Mouse (Mus musculus) CH12.LX (cell line): ENCODE results near the gene Tfap2e. TPM values are rescaled to one million over a fixed set of nuclear protein-coding genes. Genes with fewer than 3 reads are reported as not detected.

Source experiments
- DNase-seq: peaks from one replicate; pipeline ENCODE4 v3.0.0-alpha.2; 2013; ENCODE audit errors: extremely low read depth
- H3K27ac ChIP-seq: 2 replicates; pipeline ENCODE4 v1.5.1; 2012; ENCODE audit warnings: low read depth, mild to moderate bottlenecking, control low read depth, moderate library complexity; ENCODE audit not compliant: insufficient read depth
- H3K27me3 ChIP-seq: replicated peaks from 2 replicates; pipeline ENCODE3; 2012; ENCODE audit warnings: inconsistent platforms
- H3K36me3 ChIP-seq, 2 experiments: replicated peaks in 1 of 2; 2 replicates each; pipeline versions ENCODE3 to v1.6.1; 2012; ENCODE audit warnings: inconsistent platforms in 1 of 2, low read length in 1 of 2, mild to moderate bottlenecking in 1 of 2, mixed read lengths in 1 of 2, moderate library complexity in 1 of 2; ENCODE audit not compliant: control insufficient read depth in 1 of 2, insufficient read depth in 1 of 2
- H3K4me1 ChIP-seq, 2 experiments: 2 replicates each; pipeline ENCODE4 v1.6.1; 2012; ENCODE audit warnings: inconsistent platforms in 1 of 2, moderate library complexity in 1 of 2; ENCODE audit not compliant: insufficient read depth in 2 of 2, control insufficient read depth in 1 of 2
- H3K4me2 ChIP-seq: 2 replicates; pipeline ENCODE4 v1.6.1; 2012; ENCODE audit warnings: low read depth, mild to moderate bottlenecking, control low read depth; ENCODE audit not compliant: poor library complexity, insufficient read depth, severe bottlenecking
- H3K4me3 ChIP-seq, 3 experiments: fragments of 150-350 bp in 1 of 3; sonication (generic) in 1 of 3; replicated peaks in 1 of 3; 2 replicates each; pipeline versions ENCODE3 to v1.5.1; 2011 to 2012; ENCODE audit warnings: low read depth in 2 of 3, low read length in 2 of 3, mild to moderate bottlenecking in 2 of 3, moderate library complexity in 2 of 3, control low read depth in 1 of 3, improper control_type of control experiment in 1 of 3, inconsistent platforms in 1 of 3, mixed read lengths in 1 of 3; ENCODE audit not compliant: poor library complexity in 1 of 3
- H3K79me2 ChIP-seq: replicated peaks from 2 replicates; pipeline ENCODE4 v1.6.1; 2012; ENCODE audit warnings: mild to moderate bottlenecking, moderate library complexity; ENCODE audit not compliant: control insufficient read depth, poor library complexity, insufficient read depth, severe bottlenecking; ENCODE audit errors: extremely low read depth
- H3K9ac ChIP-seq: 2 replicates; pipeline ENCODE4 v1.6.1; 2012; ENCODE audit warnings: low read depth, mild to moderate bottlenecking, control low read depth, moderate library complexity; ENCODE audit not compliant: insufficient read depth
- H3K9me3 ChIP-seq: replicated peaks from 2 replicates; pipeline ENCODE3; 2012; ENCODE audit warnings: low read length, inconsistent platforms, mixed read lengths
- CHD1 ChIP-seq: IDR thresholded peaks from 2 replicates; pipeline ENCODE4 v1.6.1; 2012; ENCODE audit warnings: low read depth, low read length, improper control_type of control experiment, inconsistent platforms
- CHD2 ChIP-seq: IDR thresholded peaks from 2 replicates; pipeline ENCODE4 v1.6.1; 2011; ENCODE audit warnings: low read length, improper control_type of control experiment
- CTCF ChIP-seq, 2 experiments: IDR thresholded peaks in 1 of 2; conservative IDR thresholded peaks in 1 of 2; 2 replicates each; pipeline ENCODE4 v1.5.1; 2011 to 2012; ENCODE audit warnings: low read depth in 2 of 2, low read length in 2 of 2, improper control_type of control experiment in 1 of 2, inconsistent platforms in 1 of 2, mild to moderate bottlenecking in 1 of 2, moderate library complexity in 1 of 2
- E2F4 ChIP-seq: IDR thresholded peaks from 2 replicates; pipeline ENCODE4 v1.6.1; 2011; ENCODE audit warnings: low read depth, low read length, improper control_type of control experiment; ENCODE audit not compliant: insufficient replicate concordance
- ELF1 ChIP-seq: IDR thresholded peaks from 2 replicates; pipeline ENCODE4 v1.6.1; 2014; ENCODE audit warnings: low read depth, mild to moderate bottlenecking, inconsistent platforms, low read length, improper control_type of control experiment
- ETS1 ChIP-seq: conservative IDR thresholded peaks from 2 replicates; pipeline ENCODE4 v1.6.1; 2012; ENCODE audit warnings: low read depth, mild to moderate bottlenecking, inconsistent platforms, low read length, improper control_type of control experiment, moderate library complexity
- HCFC1 ChIP-seq: IDR thresholded peaks from 2 replicates; pipeline ENCODE4 v1.6.1; 2012; ENCODE audit warnings: low read depth, mild to moderate bottlenecking, inconsistent platforms, low read length, improper control_type of control experiment
- IRF4 ChIP-seq: IDR thresholded peaks from 2 replicates; pipeline ENCODE4 v1.6.1; 2014; ENCODE audit warnings: low read depth, mild to moderate bottlenecking, inconsistent platforms, low read length, improper control_type of control experiment
- JUND ChIP-seq: conservative IDR thresholded peaks from 2 replicates; pipeline ENCODE4 v1.6.1; 2011; ENCODE audit warnings: low read depth, low read length, improper control_type of control experiment
- KAT2A ChIP-seq: IDR thresholded peaks from 2 replicates; pipeline ENCODE4 v1.6.1; 2012; ENCODE audit warnings: low read length, improper control_type of control experiment, inconsistent platforms; ENCODE audit not compliant: insufficient replicate concordance
- MAFK ChIP-seq: IDR thresholded peaks from 2 replicates; pipeline ENCODE4 v1.6.1; 2011; ENCODE audit warnings: low read length, improper control_type of control experiment; ENCODE audit not compliant: insufficient replicate concordance
- MAX ChIP-seq: IDR thresholded peaks from 2 replicates; pipeline ENCODE4 v1.6.1; 2011; ENCODE audit warnings: low read length, improper control_type of control experiment
- MAZ ChIP-seq: IDR thresholded peaks from 2 replicates; pipeline ENCODE4 v1.6.1; 2012; ENCODE audit warnings: low read depth, mild to moderate bottlenecking, inconsistent platforms, low read length, improper control_type of control experiment, moderate library complexity
- MEF2A ChIP-seq: IDR thresholded peaks from 2 replicates; pipeline ENCODE4 v1.6.1; 2014; ENCODE audit warnings: low read depth, mild to moderate bottlenecking, inconsistent platforms, low read length, improper control_type of control experiment, borderline replicate concordance
- MXI1 ChIP-seq: IDR thresholded peaks from 2 replicates; pipeline ENCODE4 v1.6.1; 2011; ENCODE audit warnings: mild to moderate bottlenecking, low read depth, low read length, improper control_type of control experiment
- NELFE ChIP-seq: IDR thresholded peaks from 2 replicates; pipeline ENCODE4 v1.6.1; 2011; ENCODE audit warnings: low read depth, low read length, improper control_type of control experiment
- PAX5 ChIP-seq: IDR thresholded peaks from 2 replicates; pipeline ENCODE4 v1.6.1; 2012; ENCODE audit warnings: low read length, inconsistent platforms, mixed read lengths
- POLR2A ChIP-seq: IDR thresholded peaks from 2 replicates; pipeline ENCODE4 v1.6.1; 2011; ENCODE audit warnings: low read depth, mild to moderate bottlenecking, improper control_type of control experiment, low read length
- RAD21 ChIP-seq: IDR thresholded peaks from 2 replicates; pipeline ENCODE4 v1.6.1; 2011; ENCODE audit warnings: low read depth, mild to moderate bottlenecking, low read length, improper control_type of control experiment, moderate library complexity
- RCOR1 ChIP-seq: conservative IDR thresholded peaks from 2 replicates; pipeline ENCODE4 v1.6.1; 2012; ENCODE audit warnings: low read depth, mild to moderate bottlenecking, inconsistent platforms, low read length, improper control_type of control experiment
- SMC3 ChIP-seq: IDR thresholded peaks from 2 replicates; pipeline ENCODE4 v1.6.1; 2011; ENCODE audit warnings: low read depth, low read length, improper control_type of control experiment
- ZC3H11A ChIP-seq: IDR thresholded peaks from 2 replicates; pipeline ENCODE4 v1.6.1; 2012; ENCODE audit warnings: low read depth, mild to moderate bottlenecking, inconsistent platforms, low read length, improper control_type of control experiment
- ZNF384 ChIP-seq: IDR thresholded peaks from 2 replicates; pipeline ENCODE4 v1.6.1; 2012; ENCODE audit warnings: low read depth, low read length, improper control_type of control experiment, inconsistent platforms
- dilution Hi-C: fragments of 300-500 bp; cut with MboI; formaldehyde crosslinking; loops from 2 replicates; pipeline ENCODE4 v1.14.3; 2020; ENCODE audit warnings: low sequenced_read_pairs; ENCODE audit not compliant: extremely low pct_unique_long_range_greater_than_20kb, extremely low pct_ligation_motif_present
- in situ Hi-C: fragments of 300-500 bp; cut with MboI; formaldehyde crosslinking; loops from 3 replicates; pipeline ENCODE4 v1.14.3; 2019; ENCODE audit warnings: low sequenced_read_pairs, low pct_ligation_motif_present, low pct_unique_long_range_greater_than_20kb, mixed read lengths
- polyA plus RNA-seq: library from polyadenylated mRNA; unstranded; fragments of >175 nt; gene quantifications from 2 replicates; pipeline ENCODE4 v1.2.1, GENCODE M21; 2012; ENCODE audit warnings: low read depth; ENCODE audit not compliant: insufficient read length
- total RNA-seq, 2 experiments: library from RNA; depleted of rRNA; stranded (reverse); fragments of 300-350 nt in 1 of 2; fragments of >200 nt in 1 of 2; gene quantifications; 2 replicates each; pipeline ENCODE4 v1.2.3; 2012 to 2014

Tfap2e gene
- total and polyA plus RNA-seq, 3 experiments = not detected

GRCm38 (mm10) chr4:126750046-126750683 is 14.1 kb upstream of the Tfap2e start:
- dilution Hi-C loops = no loop called here
- no peak overlapping the region for H3K4me3 ChIP-seq
- no peak overlapping the region for H3K27ac ChIP-seq
- TF ChIP-seq MAX = no peak
- TF ChIP-seq MAFK = no peak
- TF ChIP-seq ELF1 = no peak
- TF ChIP-seq KAT2A = no peak
- no peak for TF ChIP-seq RAD21
- no peak for TF ChIP-seq MXI1
- no peak for TF ChIP-seq JUND
- TF ChIP-seq PAX5 = no peak
- no peaks in the 10 kb centered on the region for H3K9me3 ChIP-seq
- H3K36me3 ChIP-seq = peaks cover 44 to 65% of the 10 kb centered on the region in 2 experiments
- peaks cover 11 to 49% of the 10 kb centered on the region in 2 experiments for H3K4me1 ChIP-seq
- H3K27me3 ChIP-seq = no peaks in the 10 kb centered on the region
- no peak overlapping the region for H3K9ac ChIP-seq
- in situ Hi-C loops = no loop called here
- H3K79me2 ChIP-seq = peaks cover 17% of the 10 kb centered on the region
- no peak for DNase-seq
- no peak overlapping the region for H3K4me2 ChIP-seq

GRCm38 (mm10) chr4:126749553-126749952 is 13.5 kb upstream of the Tfap2e start:
- dilution Hi-C loops (no loop called here), in situ Hi-C loops (loop anchor here (5.0 kb wide), 2 partner anchors 93 to 142 kb away; partner anchors contain the start of gene 5730409E04Rik)
- Histone ChIP-seq H3K4me3 (no peak overlapping the region), H3K27me3 (no peaks in the 10 kb centered on the region), H3K4me2 (no peak overlapping the region), H3K79me2 (peaks cover 17% of the 10 kb centered on the region), H3K9me3 (no peaks in the 10 kb centered on the region), H3K27ac (no peak overlapping the region), H3K36me3 (peaks cover 50 to 71% of the 10 kb centered on the region in 2 experiments), H3K4me1 (peaks cover 11 to 43% of the 10 kb centered on the region in 2 experiments), H3K9ac (no peak overlapping the region)
- no peak for TF ChIP-seq POLR2A
- DNase-seq = no peak

GRCm38 (mm10) chr4:126748381-126748780 is 12.3 kb upstream of the Tfap2e start:
- dilution Hi-C loops = no loop called here
- Histone ChIP-seq H3K4me2 (no peak overlapping the region), H3K27ac (no peak overlapping the region), H3K27me3 (no peaks in the 10 kb centered on the region), H3K9ac (no peak overlapping the region), H3K79me2 (peaks cover 17% of the 10 kb centered on the region), H3K9me3 (no peaks in the 10 kb centered on the region), H3K36me3 (peaks cover 61 to 82% of the 10 kb centered on the region in 2 experiments), H3K4me1 (peaks cover 11 to 40% of the 10 kb centered on the region in 2 experiments), H3K4me3 (no peak overlapping the region)
- TF ChIP-seq ZC3H11A = no peak
- no peak for TF ChIP-seq HCFC1
- no peak for TF ChIP-seq CTCF (conservative IDR thresholded peaks at IDR 0.05 in 1 of 2, IDR thresholded peaks at IDR 0.05 in 1 of 2; ENCODE audit: low read depth in 2 of 2, low read length in 2 of 2)
- TF ChIP-seq ZNF384 = no peak
- TF ChIP-seq NELFE = no peak
- no peak for TF ChIP-seq CHD1
- no peak for TF ChIP-seq CHD2
- no peak for TF ChIP-seq ETS1
- TF ChIP-seq RCOR1 = no peak
- TF ChIP-seq MXI1 = no peak
- no peak for TF ChIP-seq RAD21
- TF ChIP-seq SMC3 = no peak
- no peak for TF ChIP-seq E2F4
- TF ChIP-seq KAT2A = no peak
- no peak for TF ChIP-seq MAZ
- no peak for TF ChIP-seq MAFK
- TF ChIP-seq IRF4 = no peak
- TF ChIP-seq MAX = no peak
- no peak for TF ChIP-seq MEF2A
- TF ChIP-seq POLR2A = no peak
- no peak for DNase-seq
- in situ Hi-C loops = loop anchor here (5.0 kb wide), 2 partner anchors 94 to 141 kb away; partner anchors contain the start of gene 5730409E04Rik
